Mouse (Mus musculus) intestine, embryonic 14.5 days (tissue): ENCODE data around the gene Rcc2. TPM values are rescaled to one million over a fixed set of nuclear protein-coding genes. Genes with fewer than 3 reads are reported as not detected.

Source experiments
- ATAC-seq: fragments of 200-750 bp; cut with Nextera tagmentation; replicated peaks from 2 replicates; pipeline ENCODE4 v1.8.0; 2017; ENCODE audit warnings: low read depth, moderate number of reproducible peaks, moderate TSS enrichment, moderate library complexity; ENCODE audit not compliant: low FRiP score, low TSS enrichment
- DNase-seq: peaks from one replicate; pipeline ENCODE4 v3.0.0-alpha.2; 2018; ENCODE audit warnings: low spot score
- H3K27ac ChIP-seq: fragments of 300-500 bp; sonication (generic); 2 replicates; pipeline ENCODE4 v1.5.1; 2014; ENCODE audit warnings: low read depth, mild to moderate bottlenecking, control low read depth
- H3K27me3 ChIP-seq: fragments of 300-500 bp; sonication (generic); replicated peaks from 2 replicates; pipeline ENCODE4 v1.6.1; 2014; ENCODE audit warnings: low read length, control low read depth; ENCODE audit not compliant: control insufficient read depth, insufficient read depth
- H3K36me3 ChIP-seq: fragments of 300-500 bp; sonication (generic); 2 replicates; pipeline ENCODE4 v1.6.1; 2014; ENCODE audit warnings: low read length, control low read depth; ENCODE audit not compliant: control insufficient read depth, insufficient read depth
- H3K4me1 ChIP-seq: fragments of 300-500 bp; sonication (generic); replicated peaks from 2 replicates; pipeline ENCODE4 v1.6.1; 2014; ENCODE audit warnings: low read length, control low read depth, mixed read lengths; ENCODE audit not compliant: control insufficient read depth, insufficient read depth
- H3K4me2 ChIP-seq: fragments of 300-500 bp; sonication (generic); 2 replicates; pipeline ENCODE4 v1.6.1; 2014; ENCODE audit warnings: low read length
- H3K4me3 ChIP-seq: fragments of 300-500 bp; sonication (generic); 2 replicates; pipeline ENCODE4 v1.5.1; 2014; ENCODE audit warnings: low read depth, low read length, control low read depth, mixed read lengths
- H3K9ac ChIP-seq: fragments of 300-500 bp; sonication (generic); 2 replicates; pipeline ENCODE4 v1.6.1; 2014; ENCODE audit warnings: mild to moderate bottlenecking, low read length
- H3K9me3 ChIP-seq: fragments of 300-500 bp; sonication (generic); 2 replicates; pipeline ENCODE4 v1.6.1; 2016; ENCODE audit warnings: low read length, control low read depth; ENCODE audit not compliant: control insufficient read depth
- WGBS: fragments of 180-500 bp; shearing (Covaris S2); extraction: QIAGEN DNeasy Blood & Tissue Kit; methylation state at CpG from one replicate; pipeline ENCODE4 v1.1.7; 2014; 5-methylcytosine and 5-hydroxymethylcytosine counted together
- polyA plus RNA-seq: library from polyadenylated mRNA; unstranded; fragments of >200 nt; fragmentation: Nextera tagmentation; extraction: Ambion mirVana; gene quantifications from 2 replicates; pipeline ENCODE4 v1.2.1, GENCODE M21; 2014

Gene Rcc2
- polyA plus RNA-seq, 1 experiment from 2014 or later = 30.7 TPM

GRCm38 (mm10) chr4:140702611-140703327 is 2.4 kb downstream of the Rcc2 start:
- Histone ChIP-seq H3K4me3 (peak overlapping the region; percentile 84), H3K36me3 (peaks cover 20% of the 10 kb centered on the region), H3K9me3 (no peaks in the 10 kb centered on the region), H3K27ac (peak overlapping the region; percentile 98), H3K4me2 (peak overlapping the region; percentile 84), H3K27me3 (peaks cover 19% of the 10 kb centered on the region), H3K4me1 (peaks cover 40% of the 10 kb centered on the region), H3K9ac (peak overlapping the region; percentile 96)
- peak; percentile 80 for DNase-seq
- ATAC-seq = peak; percentile 69
- WGBS = under 1% methylated on average over 27 of the region's 68 CpGs

- WGBS = 10% methylated on average over 8 of the region's 8 CpGs
- Histone ChIP-seq H3K27ac (peak overlapping the region; percentile 98; the same call in 1 of the 2 replicates), H3K4me1 (peaks cover 40% of the 10 kb centered on the region), H3K4me2 (peak overlapping the region; percentile 84), H3K9ac (peak overlapping the region; percentile 96), H3K9me3 (no peaks in the 10 kb centered on the region), H3K4me3 (peak overlapping the region; percentile 84), H3K36me3 (peaks cover 28% of the 10 kb centered on the region), H3K27me3 (peaks cover 15% of the 10 kb centered on the region)
- no peak for ATAC-seq
- DNase-seq = no peak
Measured at GRCm38 (mm10) chr4:140703636-140704035, 3.3 kb downstream of the Rcc2 start.

GRCm38 (mm10) chr4:140704166-140704565 is 3.8 kb downstream of the Rcc2 start:
- peaks cover 34% of the 10 kb centered on the region for H3K36me3 ChIP-seq
- no peak for ATAC-seq
- peak overlapping the region; percentile 84; the same call in 1 of the 2 replicates for H3K4me3 ChIP-seq
- H3K27ac ChIP-seq = 0 out of 2 replicates have a peak overlapping the region, but pooled peaks have one; percentile 5
- peak overlapping the region; percentile 84 for H3K4me2 ChIP-seq
- 0 out of 2 replicates have a peak overlapping the region, but pooled peaks have one; percentile 96 for H3K9ac ChIP-seq
- DNase-seq = no peak
- 55% methylated on average over 4 of the region's 4 CpGs for WGBS
- no peaks in the 10 kb centered on the region for H3K9me3 ChIP-seq
- peaks cover 10% of the 10 kb centered on the region for H3K27me3 ChIP-seq
- peaks cover 40% of the 10 kb centered on the region for H3K4me1 ChIP-seq

- H3K4me1 ChIP-seq = peaks cover 28% of the 10 kb centered on the region
- ATAC-seq = no peak
- WGBS = 67% methylated on average over 4 of the region's 4 CpGs
- no peak overlapping the region for H3K4me2 ChIP-seq
- no peak overlapping the region for H3K9ac ChIP-seq
- H3K36me3 ChIP-seq = peaks cover 68% of the 10 kb centered on the region
- no peak for DNase-seq
- peak overlapping the region; percentile 27; the same call in 1 of the 2 replicates for H3K27ac ChIP-seq
- no peaks in the 10 kb centered on the region for H3K27me3 ChIP-seq
- no peak overlapping the region for H3K4me3 ChIP-seq
- H3K9me3 ChIP-seq = no peaks in the 10 kb centered on the region
Measured at GRCm38 (mm10) chr4:140707615-140708014, 7.3 kb downstream of the Rcc2 start.

- peaks cover 27% of the 10 kb centered on the region for H3K4me1 ChIP-seq
- no peak overlapping the region for H3K4me3 ChIP-seq
- WGBS = 72% methylated on average over 18 of the region's 18 CpGs
- H3K36me3 ChIP-seq = peaks cover 76% of the 10 kb centered on the region
- ATAC-seq (peak; percentile 48), DNase-seq (no peak)
- no peaks in the 10 kb centered on the region for H3K27me3 ChIP-seq
- no peaks in the 10 kb centered on the region for H3K9me3 ChIP-seq
- H3K27ac ChIP-seq = peak overlapping the region; percentile 27; the same call in 1 of the 2 replicates
- H3K9ac ChIP-seq = no peak overlapping the region
- no peak overlapping the region for H3K4me2 ChIP-seq
Measured at GRCm38 (mm10) chr4:140708297-140708927, 8.1 kb downstream of the Rcc2 start.

GRCm38 (mm10) chr4:140709111-140709510 is 8.8 kb downstream of the Rcc2 start:
- no peaks in the 10 kb centered on the region for H3K9me3 ChIP-seq
- no peak for DNase-seq
- H3K27me3 ChIP-seq = no peaks in the 10 kb centered on the region
- H3K9ac ChIP-seq = no peak overlapping the region
- H3K4me3 ChIP-seq = no peak overlapping the region
- 84% methylated on average over 7 of the region's 7 CpGs for WGBS
- ATAC-seq = no peak
- no peak overlapping the region for H3K27ac ChIP-seq
- peaks cover 21% of the 10 kb centered on the region for H3K4me1 ChIP-seq
- H3K4me2 ChIP-seq = no peak overlapping the region
- peaks cover 78% of the 10 kb centered on the region for H3K36me3 ChIP-seq

GRCm38 (mm10) chr4:140709617-140710016 is 9.3 kb downstream of the Rcc2 start:
- no peak overlapping the region for H3K9ac ChIP-seq
- DNase-seq (no peak), ATAC-seq (no peak)
- peaks cover 83% of the 10 kb centered on the region for H3K36me3 ChIP-seq
- peaks cover 20% of the 10 kb centered on the region for H3K4me1 ChIP-seq
- no peak overlapping the region for H3K27ac ChIP-seq
- H3K9me3 ChIP-seq = no peaks in the 10 kb centered on the region
- H3K4me3 ChIP-seq = no peak overlapping the region
- no peaks in the 10 kb centered on the region for H3K27me3 ChIP-seq
- 82% methylated on average over 10 of the region's 10 CpGs for WGBS
- H3K4me2 ChIP-seq = no peak overlapping the region

- H3K27ac ChIP-seq = no peak overlapping the region
- H3K27me3 ChIP-seq = no peaks in the 10 kb centered on the region
- DNase-seq (no peak), ATAC-seq (no peak)
- H3K36me3 ChIP-seq = peaks cover 89% of the 10 kb centered on the region
- H3K9me3 ChIP-seq = no peaks in the 10 kb centered on the region
- WGBS = 81% methylated on average over 10 of the region's 10 CpGs
- H3K4me2 ChIP-seq = no peak overlapping the region
- no peak overlapping the region for H3K9ac ChIP-seq
- peaks cover 14% of the 10 kb centered on the region for H3K4me1 ChIP-seq
- H3K4me3 ChIP-seq = no peak overlapping the region
Measured at GRCm38 (mm10) chr4:140710781-140711180, 10.4 kb downstream of the Rcc2 start.
